Mouse (Mus musculus): Measurements from ENCODE around the gene Pmpcb. TPM values are rescaled to one million over a fixed set of nuclear protein-coding genes. Genes with fewer than 3 reads are reported as not detected.
A peak's percentile ranks its signal among the peaks of the same experiment; 100 is the strongest.
"Not testable (repeated sequence)": the region's sequence is repeated elsewhere in the genome, so short reads cannot be mapped to it uniquely, and the experiment has no call there.

Gene Pmpcb
- total RNA-seq (2021) = 249 and 263 TPM in 2 replicates
- long read RNA-seq, experiment 1, transcript Pmpcb-201 (13 exons, 1,615 nt) = major isoform, 189 of 209 reads
- long read RNA-seq, experiment 1, partial matches to known transcripts = 11 of 209 reads
- long read RNA-seq, experiment 1, other reads (novel, unspliced or antisense) = 9 of 209 reads
- long read RNA-seq, experiment 2, transcript Pmpcb-201 (13 exons, 1,615 nt) = major isoform, 112 of 135 reads
- long read RNA-seq, experiment 2, partial matches to known transcripts = 17 of 135 reads
- long read RNA-seq, experiment 2, other reads (novel, unspliced or antisense) = 4 of 135 reads

- DNase-seq = peak; percentile 92
Measured at GRCm38 (mm10) chr5:21736956-21737585, at the start of gene Pmpcb. Pmpcb (plus strand) TSS chr5:21737141.

GRCm38 (mm10) chr5:21692230-21692629, 44.7 kb upstream of the Pmpcb start:
- no peak for DNase-seq

DNA sequence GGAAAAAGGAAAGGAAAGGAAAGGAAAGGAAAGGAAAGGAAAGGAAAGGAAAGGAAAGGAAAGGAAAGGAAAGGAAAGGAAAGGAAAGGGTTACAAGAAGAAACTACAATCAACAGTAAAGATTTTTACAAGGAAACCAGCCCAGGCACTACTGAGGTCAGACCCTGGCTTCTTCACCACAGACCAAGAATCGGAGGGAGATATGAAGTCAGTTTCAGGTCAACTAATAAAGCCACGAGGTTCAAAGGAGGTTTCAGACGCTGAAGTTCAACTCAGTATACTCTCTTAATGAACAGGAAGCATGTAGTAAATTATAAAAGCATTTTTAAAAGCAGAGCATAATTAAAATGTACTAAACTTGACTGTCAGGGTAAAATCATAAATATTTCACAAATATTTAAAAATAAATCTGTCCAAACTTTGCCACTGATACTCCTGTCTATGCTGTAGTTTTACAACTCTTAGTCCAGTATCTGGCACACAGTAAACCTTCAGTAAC, 43.5 kb upstream of the Pmpcb start:
- DNase-seq = no peak

- no peak for DNase-seq
Measured at GRCm38 (mm10) chr5:21694854-21695490, 42.0 kb upstream of the Pmpcb start.

DNA sequence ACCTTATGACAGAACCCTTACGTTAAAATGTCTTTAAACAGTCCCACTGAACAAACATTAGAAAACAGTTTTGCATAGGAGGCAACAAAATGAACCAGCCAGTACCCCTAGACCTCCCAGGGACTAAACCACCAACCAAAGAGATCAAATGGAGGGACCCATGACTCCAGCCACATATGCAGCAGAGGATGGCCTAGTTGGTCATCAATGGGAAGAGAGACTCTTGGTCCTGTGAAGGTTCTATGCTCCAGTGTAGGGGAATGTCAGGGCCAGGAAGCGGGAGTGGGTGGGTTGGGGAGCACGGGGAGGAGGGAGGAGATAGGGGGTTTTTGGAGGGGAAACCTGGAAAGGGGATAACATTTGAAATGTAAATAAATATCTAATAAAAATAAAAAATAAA, 37.4 kb upstream of the Pmpcb start:
- not testable (repeated sequence) for DNase-seq

DNA sequence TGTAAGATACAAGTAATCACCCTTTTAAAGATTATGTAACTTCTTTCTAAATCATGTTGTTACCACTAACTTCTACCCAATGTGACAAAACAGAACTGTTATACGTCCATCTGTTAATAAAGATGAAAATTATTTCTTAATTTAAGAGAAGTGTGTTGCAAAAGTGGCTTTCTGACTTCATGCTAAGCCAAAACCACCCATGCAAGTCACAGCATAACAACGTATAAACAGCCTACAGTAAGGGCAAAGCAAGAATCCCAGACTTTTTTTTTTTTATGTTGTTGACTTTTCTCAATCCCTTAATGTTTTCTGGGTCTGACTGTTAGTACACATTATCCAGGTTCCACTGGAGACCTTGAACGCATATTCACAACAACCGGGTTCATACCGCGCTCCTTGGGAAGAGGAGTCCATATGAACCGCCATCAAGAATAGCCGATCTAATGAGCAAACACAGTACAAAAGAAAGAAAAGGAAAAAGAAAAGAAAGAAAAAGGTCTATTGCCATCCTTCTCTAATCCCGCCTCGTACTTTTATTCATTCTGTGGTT, 36.6 kb upstream of the Pmpcb start:
- DNase-seq = no peak

GRCm38 (mm10) chr5:21700934-21701333, 36.0 kb upstream of the Pmpcb start:
- no peak for DNase-seq

DNA sequence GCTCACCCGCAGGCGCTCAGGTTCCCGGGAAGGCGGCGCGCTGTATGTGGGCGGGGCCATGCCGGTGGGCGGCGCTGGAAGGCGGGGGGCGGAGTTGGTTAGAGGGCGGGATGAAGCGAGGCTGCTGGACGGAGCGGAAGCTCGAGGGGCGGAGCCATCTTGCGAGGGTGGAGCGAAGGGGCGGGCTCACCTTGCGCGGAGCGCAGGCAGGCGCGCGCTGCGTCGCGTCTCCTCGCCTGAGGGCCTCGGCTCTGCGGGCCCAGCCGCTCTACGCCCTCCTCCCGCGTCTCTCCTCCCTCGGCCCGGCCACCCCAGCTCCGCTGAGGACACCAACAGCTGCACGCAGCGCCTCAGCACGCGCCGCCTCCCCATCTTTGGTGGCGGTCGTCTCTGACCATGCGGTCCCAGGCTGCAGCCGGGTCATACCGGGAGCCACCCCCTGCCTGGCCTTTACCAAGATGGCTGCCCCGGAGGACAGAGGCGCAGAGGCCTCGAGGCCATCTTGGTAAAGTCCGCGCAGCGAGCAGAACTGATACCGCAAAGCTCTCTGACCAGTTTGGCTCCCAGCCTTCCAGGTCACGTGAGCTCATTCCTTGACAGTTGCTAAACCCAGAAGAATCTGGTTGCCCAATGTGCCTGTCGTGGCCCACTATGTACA, 35.5 kb upstream of the Pmpcb start, which contains the start of gene Napepld:
Gene Napepld, minus strand, starts transcription at position 46 of the 658 bp plus-strand sequence.
- peak; percentile 99 for DNase-seq

GRCm38 (mm10) chr5:21702009-21702364, 35.0 kb upstream of the Pmpcb start:
- no peak for DNase-seq

- no peak for DNase-seq
Measured at GRCm38 (mm10) chr5:21702873-21703475, 34.0 kb upstream of the Pmpcb start.

- no peak for DNase-seq
Measured at GRCm38 (mm10) chr5:21703708-21704107, 33.2 kb upstream of the Pmpcb start.

- DNase-seq = no peak
Measured at GRCm38 (mm10) chr5:21706546-21706945, 30.4 kb upstream of the Pmpcb start.

DNA sequence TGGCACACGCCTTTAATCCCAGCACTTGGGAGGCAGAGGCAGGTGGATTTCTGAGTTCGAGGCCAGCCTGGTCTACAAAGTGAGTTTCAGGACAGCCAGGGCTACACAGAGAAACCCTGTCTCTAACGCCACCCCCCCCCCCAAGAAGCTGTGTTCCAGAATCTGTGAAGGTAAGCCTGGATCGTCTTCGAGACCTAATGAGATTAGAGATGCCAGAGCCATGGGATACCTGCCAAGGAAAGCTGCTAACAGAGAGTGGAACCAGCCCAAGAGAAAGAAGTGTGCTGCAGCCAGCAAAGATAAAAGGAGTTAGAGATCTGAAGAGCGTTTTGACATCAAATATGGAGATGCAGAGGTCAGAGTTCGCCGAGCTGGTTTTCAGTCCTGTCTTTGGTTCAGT, 28.9 kb upstream of the Pmpcb start:
- not testable (repeated sequence) for DNase-seq

DNA sequence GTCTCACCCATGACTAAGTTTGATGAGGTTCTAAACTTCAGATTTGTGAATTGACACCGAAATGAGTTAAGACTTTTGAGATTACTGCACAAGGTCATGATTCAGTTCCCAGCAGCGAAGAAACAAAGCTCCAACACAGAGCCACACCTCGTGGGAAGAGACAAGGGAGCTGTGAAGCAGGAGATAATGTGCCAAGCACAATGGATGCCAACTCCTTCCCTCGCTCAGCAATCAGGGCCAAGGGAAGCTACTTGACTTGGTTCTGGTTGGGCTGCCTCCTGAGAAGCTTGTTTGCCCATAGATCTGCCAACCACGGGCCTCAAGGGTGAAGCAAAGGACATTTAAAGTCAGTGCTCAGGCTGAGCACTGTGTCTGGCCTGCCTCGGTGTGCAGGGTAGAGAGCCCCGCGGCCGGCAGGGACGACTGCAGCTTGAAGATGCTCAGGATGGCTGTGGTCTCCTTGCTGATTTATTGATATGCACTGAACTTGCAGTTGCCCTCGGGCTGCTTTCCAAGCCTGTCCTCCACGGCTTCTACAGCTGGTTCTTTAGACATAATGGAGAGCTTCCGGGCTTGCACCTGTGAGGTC, 24.7 kb upstream of the Pmpcb start:
- peak; percentile 34 for DNase-seq

DNA sequence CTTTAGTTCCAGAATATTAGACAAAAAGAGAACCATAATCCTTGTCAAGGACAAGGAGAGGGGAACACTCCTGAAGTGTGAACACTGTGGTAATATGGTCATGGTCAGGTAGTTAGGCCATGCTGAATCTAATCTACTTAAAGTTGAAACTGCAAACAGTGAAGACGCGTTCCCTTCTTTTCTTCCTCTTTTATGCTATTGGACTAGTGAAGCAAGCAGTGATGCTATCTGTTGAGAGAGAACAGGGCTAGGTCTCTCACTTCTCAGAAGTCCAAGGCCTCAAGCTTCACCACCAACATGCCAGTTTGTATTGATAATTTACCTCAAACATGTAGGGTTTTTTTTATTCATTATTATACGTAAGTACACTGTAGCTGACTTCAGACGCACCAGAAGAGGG, 22.5 kb upstream of the Pmpcb start:
- no peak for DNase-seq

DNA sequence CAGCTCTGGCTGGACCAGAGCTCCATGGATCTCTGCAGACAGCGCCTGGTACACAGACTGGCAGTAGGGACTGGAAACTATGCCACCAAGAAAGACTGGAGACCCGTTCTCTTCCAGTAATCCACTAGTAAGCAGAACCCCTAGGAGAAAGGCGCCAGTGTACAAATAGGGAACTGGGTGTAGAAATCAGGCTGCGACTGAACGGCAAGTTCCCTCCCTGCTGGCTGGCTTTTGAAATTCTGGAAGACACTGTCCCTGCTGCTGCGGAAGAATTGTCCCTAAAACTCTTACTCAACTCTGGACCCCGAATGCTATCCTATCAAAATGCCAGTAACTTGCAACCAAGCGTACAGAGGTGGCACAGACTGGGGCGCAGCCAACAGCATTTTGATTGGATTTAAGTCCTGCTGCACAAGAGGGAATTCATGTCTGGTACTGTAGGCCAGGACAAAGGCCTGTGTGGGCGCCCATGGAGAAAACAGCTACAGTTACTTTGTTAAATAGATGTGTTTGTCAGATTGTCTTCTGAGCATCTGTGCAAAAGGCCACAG, 19.7 kb upstream of the Pmpcb start:
- DNase-seq = no peak

- no peak for DNase-seq
Measured at GRCm38 (mm10) chr5:21718546-21718945, 18.4 kb upstream of the Pmpcb start.

- DNase-seq = peak; percentile 49
Measured at GRCm38 (mm10) chr5:21719209-21719608, 17.7 kb upstream of the Pmpcb start.

- no peak for DNase-seq
Measured at GRCm38 (mm10) chr5:21724427-21724826, 12.5 kb upstream of the Pmpcb start.

GRCm38 (mm10) chr5:21724872-21725271, 12.1 kb upstream of the Pmpcb start:
- DNase-seq = no peak

DNA sequence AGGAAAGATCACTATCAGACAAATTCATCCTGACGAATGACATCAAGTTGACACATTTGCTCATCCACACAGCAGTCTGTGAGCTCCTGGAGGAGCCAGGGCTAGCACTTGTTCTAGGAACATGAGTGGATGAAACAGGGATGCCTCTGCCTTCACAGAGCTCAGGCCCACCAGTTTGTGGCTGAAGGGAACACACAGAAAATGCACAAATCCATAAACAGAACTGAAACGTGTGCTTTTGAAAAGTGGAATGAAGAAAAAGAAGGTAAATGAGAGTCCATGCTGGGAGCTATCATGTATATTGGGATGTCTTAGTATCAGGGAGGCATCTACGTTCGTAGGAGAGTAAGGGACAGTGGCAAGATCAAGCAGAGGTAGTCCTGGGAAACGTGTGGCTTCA, 7.8 kb upstream of the Pmpcb start:
- DNase-seq = no peak
